Mouse (Mus musculus): ENCODE measurements around the gene Ubr2. TPM values are rescaled to one million over a fixed set of nuclear protein-coding genes. Genes with fewer than 3 reads are reported as not detected.

Gene Ubr2
- total and polyA plus RNA-seq, 3 experiments = 20.4 to 50.9 (median 39.6) TPM

- Histone ChIP-seq H3K9ac (ENCODE audit: insufficient read depth, low read depth) (no peak overlapping the region), H3K4me2 (ENCODE audit: insufficient read depth, low read depth, poor library complexity, severe bottlenecking) (no peak overlapping the region), H3K9me3 (replicated peaks; ENCODE audit: low read length) (no peaks in the 10 kb centered on the region), H3K4me1 (ENCODE audit: control insufficient read depth in 1 of 2, insufficient read depth in 2 of 2) (peaks cover 4 to 17% of the 10 kb centered on the region in 2 experiments; a peak in 2 of 4 replicates), H3K79me2 (replicated peaks; ENCODE audit: control insufficient read depth, extremely low read depth, insufficient read depth, poor library complexity, severe bottlenecking) (peaks cover 1% of the 10 kb centered on the region), H3K36me3 (replicated peaks in 1 of 2; ENCODE audit: control insufficient read depth in 1 of 2, insufficient read depth in 1 of 2, low read length in 1 of 2) (peaks cover 0 to 42% of the 10 kb centered on the region in 2 experiments), H3K27ac (ENCODE audit: insufficient read depth, low read depth) (no peak overlapping the region), H3K27me3 (replicated peaks) (no peaks in the 10 kb centered on the region), H3K4me3 (replicated peaks in 1 of 3; ENCODE audit: low read depth in 2 of 3, low read length in 2 of 3, poor library complexity in 1 of 3) (no peak overlapping the region)
- no peak for TF ChIP-seq CHD1 (IDR thresholded peaks at IDR 0.05; ENCODE audit: low read depth, low read length)
- in situ Hi-C loops (cut with MboI; ENCODE audit: low pct_ligation_motif_present, low pct_unique_long_range_greater_than_20kb, low sequenced_read_pairs) (loop anchor here (10.0 kb wide), 1 partner anchor 101 kb away; the partner anchor contains the start of gene Rpl7l1), dilution Hi-C loops (cut with MboI; ENCODE audit: extremely low pct_ligation_motif_present, extremely low pct_unique_long_range_greater_than_20kb, low sequenced_read_pairs) (no loop called here)
- no peak for DNase-seq (ENCODE audit: extremely low read depth)
Observed at GRCm38 (mm10) chr17:46885910-46886643, 124.3 kb downstream of the Ubr2 start.

GRCm38 (mm10) chr17:46885218-46885909 lies 125.0 kb downstream of the Ubr2 start:
- Histone ChIP-seq H3K27ac (ENCODE audit: insufficient read depth, low read depth) (no peak overlapping the region), H3K9ac (ENCODE audit: insufficient read depth, low read depth) (no peak overlapping the region), H3K4me2 (ENCODE audit: insufficient read depth, low read depth, poor library complexity, severe bottlenecking) (no peak overlapping the region), H3K36me3 (replicated peaks in 1 of 2; ENCODE audit: control insufficient read depth in 1 of 2, insufficient read depth in 1 of 2, low read length in 1 of 2) (peaks cover 0 to 42% of the 10 kb centered on the region in 2 experiments), H3K79me2 (replicated peaks; ENCODE audit: control insufficient read depth, extremely low read depth, insufficient read depth, poor library complexity, severe bottlenecking) (no peaks in the 10 kb centered on the region), H3K4me1 (ENCODE audit: control insufficient read depth in 1 of 2, insufficient read depth in 2 of 2) (peaks cover 4 to 17% of the 10 kb centered on the region in 2 experiments; a peak in 2 of 4 replicates), H3K4me3 (replicated peaks in 1 of 3; ENCODE audit: low read depth in 2 of 3, low read length in 2 of 3, poor library complexity in 1 of 3) (no peak overlapping the region), H3K9me3 (replicated peaks; ENCODE audit: low read length) (no peaks in the 10 kb centered on the region), H3K27me3 (replicated peaks) (no peaks in the 10 kb centered on the region)
- in situ Hi-C loops (cut with MboI; ENCODE audit: low pct_ligation_motif_present, low pct_unique_long_range_greater_than_20kb, low sequenced_read_pairs) = loop anchor here (10.0 kb wide), 1 partner anchor 101 kb away; the partner anchor contains the start of gene Rpl7l1
- dilution Hi-C loops (cut with MboI; ENCODE audit: extremely low pct_ligation_motif_present, extremely low pct_unique_long_range_greater_than_20kb, low sequenced_read_pairs) = no loop called here
- TF ChIP-seq ZNF384 (IDR thresholded peaks at IDR 0.05; ENCODE audit: low read depth, low read length) = no peak
- no peak for TF ChIP-seq JUN (IDR thresholded peaks at IDR 0.05; ENCODE audit: insufficient read depth, low read depth, low read length)
- TF ChIP-seq POLR2AphosphoS2 (IDR thresholded peaks at IDR 0.05; ENCODE audit: low read depth, low read length) = no peak
- no peak for TF ChIP-seq TBP (conservative IDR thresholded peaks at IDR 0.05; ENCODE audit: low read depth, low read length)
- no peak for TF ChIP-seq RCOR1 (conservative IDR thresholded peaks at IDR 0.05; ENCODE audit: low read depth, low read length)
- no peak for TF ChIP-seq POLR2A (IDR thresholded peaks at IDR 0.05; ENCODE audit: low read depth, low read length)
- TF ChIP-seq ZMIZ1 (IDR thresholded peaks at IDR 0.05; ENCODE audit: low read depth, low read length) = no peak
- no peak for TF ChIP-seq NELFE (IDR thresholded peaks at IDR 0.05; ENCODE audit: low read depth, low read length)
- TF ChIP-seq MEF2A (IDR thresholded peaks at IDR 0.05; ENCODE audit: borderline replicate concordance, low read depth, low read length) = no peak
- TF ChIP-seq TCF12 (IDR thresholded peaks at IDR 0.05; ENCODE audit: low read depth, low read length) = no peak
- TF ChIP-seq MYC (IDR thresholded peaks at IDR 0.05; ENCODE audit: low read depth, low read length) = no peak
- no peak for TF ChIP-seq MAZ (IDR thresholded peaks at IDR 0.05; ENCODE audit: low read depth, low read length)
- no peak for TF ChIP-seq MAFK (IDR thresholded peaks at IDR 0.05; ENCODE audit: insufficient replicate concordance, low read length)
- TF ChIP-seq JUND (conservative IDR thresholded peaks at IDR 0.05; ENCODE audit: low read depth, low read length) = no peak
- TF ChIP-seq ELF1 (IDR thresholded peaks at IDR 0.05; ENCODE audit: low read depth, low read length) = no peak
- no peak for TF ChIP-seq MAX (IDR thresholded peaks at IDR 0.05; ENCODE audit: low read length)
- TF ChIP-seq USF1 (IDR thresholded peaks at IDR 0.05; ENCODE audit: low read depth, low read length) = no peak
- no peak for TF ChIP-seq HCFC1 (IDR thresholded peaks at IDR 0.05; ENCODE audit: low read depth, low read length)
- DNase-seq (ENCODE audit: extremely low read depth) = no peak

All from CH12.LX (cell line).